Mouse (Mus musculus): ENCODE measurements at regions not wholly inside any gene's neighbourhood (a gene's known extent, or its start where the extent isn't known, plus 50 kb on each side); places are given as distances from the start of the nearest gene placed in this dataset.

GRCm38 (mm10) chr13:16670736-16671135 is 659.1 kb downstream of the Inhba start:
- DNase-seq = no peak

GRCm38 (mm10) chr13:16676873-16677272 is 665.2 kb downstream of the Inhba start:
- DNase-seq = no peak

- DNase-seq = no peak
These were observed 666.8 kb downstream of the Inhba start for GRCm38 (mm10) chr13:16678246-16679024.

DNA sequence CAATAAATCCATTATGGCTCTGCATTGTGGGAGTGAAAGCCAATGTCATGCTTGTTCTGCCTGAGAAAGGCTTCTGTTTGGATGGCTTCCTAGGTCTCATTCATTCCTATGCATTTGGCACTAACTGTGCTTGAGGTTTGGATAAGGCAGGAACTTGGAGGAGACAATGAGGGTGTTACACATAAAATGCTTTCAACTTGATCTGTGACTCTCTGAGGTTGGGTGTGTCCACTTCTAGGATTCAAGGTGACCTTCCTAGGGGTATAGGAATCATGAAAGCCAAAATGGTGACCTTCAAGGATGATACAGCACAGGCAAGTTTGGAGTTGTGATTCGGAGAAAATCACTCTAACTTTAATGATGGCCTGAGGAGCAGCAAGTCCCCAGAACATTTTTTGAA is 682.5 kb downstream of the Inhba start:
- DNase-seq = no peak

- DNase-seq = no peak
These were observed 689.3 kb downstream of the Inhba start for GRCm38 (mm10) chr13:16700934-16701333.

- DNase-seq = no peak
These were observed 690.5 kb downstream of the Inhba start for GRCm38 (mm10) chr13:16702138-16702537.

GRCm38 (mm10) chr13:16705217-16706104 is 693.8 kb downstream of the Inhba start:
- no peak for DNase-seq

GRCm38 (mm10) chr13:16706105-16706442 is 694.4 kb downstream of the Inhba start:
- DNase-seq = no peak

- no peak for DNase-seq
These were observed 703.8 kb downstream of the Inhba start for GRCm38 (mm10) chr13:16715296-16715960.

DNA sequence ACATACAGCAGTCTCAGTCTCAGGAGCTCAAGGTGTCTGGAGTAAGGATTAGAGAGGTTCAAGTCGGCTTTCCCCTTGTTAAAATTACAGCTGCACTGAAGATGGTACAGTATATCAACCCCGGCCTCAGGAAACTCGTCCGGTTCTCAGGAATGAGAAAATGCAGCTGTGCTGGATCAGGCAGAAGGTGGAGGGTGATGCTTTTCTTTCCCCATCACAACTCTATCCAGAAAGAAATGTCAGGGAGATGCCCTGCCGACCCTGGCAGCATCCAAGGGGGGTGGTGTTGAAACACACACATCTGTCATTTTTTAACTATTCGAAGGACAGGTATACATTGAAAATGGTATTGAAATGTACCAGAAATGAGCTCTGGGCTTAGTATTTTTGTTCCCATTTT is 704.7 kb downstream of the Inhba start:
- DNase-seq = no peak

DNA sequence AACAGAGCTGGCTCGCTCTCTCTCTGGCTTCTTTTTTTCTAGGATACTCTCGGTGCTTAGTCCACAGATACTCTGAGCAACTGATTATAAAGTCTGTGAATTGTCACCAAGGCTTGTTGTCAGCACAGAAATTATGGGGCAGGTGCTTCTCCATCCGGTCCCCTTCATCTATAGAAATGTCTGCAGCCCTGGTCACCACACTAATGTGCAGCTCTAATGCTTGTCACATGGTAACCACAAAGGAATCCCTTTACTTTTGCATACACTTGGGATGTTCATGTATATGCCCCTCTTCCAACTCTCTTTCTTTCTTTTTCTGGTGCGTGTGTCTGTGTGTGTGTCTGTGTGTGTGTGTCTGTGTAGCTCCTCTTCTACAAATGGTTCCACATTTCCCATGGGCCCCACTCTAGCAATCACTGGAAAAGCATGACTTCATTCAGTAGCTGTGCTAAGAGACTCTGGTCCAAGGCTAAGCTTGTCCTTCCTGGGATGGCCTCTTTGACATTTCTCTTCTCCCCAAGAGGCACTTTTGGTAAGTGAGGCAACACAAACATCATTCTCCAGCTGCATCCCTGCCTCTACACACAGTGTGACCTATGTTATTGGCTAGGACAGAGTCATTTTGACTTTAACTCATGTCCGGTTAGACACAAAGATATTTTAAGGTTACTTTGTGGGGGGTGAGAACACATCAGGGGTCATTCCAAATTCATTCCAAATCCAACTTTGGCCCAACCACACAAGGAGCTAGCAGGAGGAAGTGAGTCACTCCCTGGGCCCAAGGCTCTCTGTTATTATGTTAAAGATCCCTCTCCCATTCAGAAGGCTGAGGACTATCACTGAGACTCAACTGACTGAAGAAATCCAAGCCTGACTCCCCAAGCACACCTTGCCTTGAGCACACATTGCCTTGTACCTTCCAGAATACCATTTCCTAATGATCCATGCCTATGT is 705.4 kb downstream of the Inhba start:
- no peak for DNase-seq

DNA sequence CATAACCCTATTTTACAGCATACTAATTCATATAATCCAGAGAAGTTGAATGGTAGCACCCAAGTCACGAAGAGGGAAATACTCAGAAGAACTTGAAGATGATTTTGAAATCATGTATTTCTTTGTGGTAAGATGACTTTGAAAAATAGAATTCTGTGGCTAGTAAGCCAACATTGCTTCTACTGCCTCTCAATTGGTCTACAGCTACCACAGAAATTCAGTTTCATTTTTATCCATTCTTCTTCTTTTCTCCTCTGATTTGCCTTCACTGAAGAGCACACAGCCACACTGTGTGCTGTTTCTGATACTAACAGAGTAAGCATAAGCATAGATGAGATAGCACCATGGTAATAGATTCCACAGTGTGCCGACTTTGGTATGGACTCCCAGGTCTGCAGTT is 708.4 kb downstream of the Inhba start:
- DNase-seq = no peak

DNA sequence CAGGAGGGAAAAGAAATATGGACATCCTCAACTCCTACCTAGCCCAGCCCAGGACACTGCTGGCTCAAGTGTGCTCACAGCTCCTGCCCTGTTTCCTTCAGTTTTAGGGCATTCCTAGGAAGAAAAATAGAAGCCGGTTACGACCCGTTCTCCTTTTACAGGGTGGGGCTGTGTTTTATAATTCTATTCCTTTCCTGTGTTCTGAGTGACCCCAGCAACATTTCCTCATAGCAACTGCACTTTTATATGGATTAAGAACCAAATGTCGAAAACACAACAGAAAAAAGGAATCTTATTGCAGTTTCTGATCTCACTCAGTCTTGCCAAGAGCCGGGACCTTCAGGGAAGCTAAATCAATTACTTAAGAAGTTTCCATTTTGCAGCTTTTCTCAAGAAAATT is 713.7 kb downstream of the Inhba start:
- DNase-seq = no peak

DNA sequence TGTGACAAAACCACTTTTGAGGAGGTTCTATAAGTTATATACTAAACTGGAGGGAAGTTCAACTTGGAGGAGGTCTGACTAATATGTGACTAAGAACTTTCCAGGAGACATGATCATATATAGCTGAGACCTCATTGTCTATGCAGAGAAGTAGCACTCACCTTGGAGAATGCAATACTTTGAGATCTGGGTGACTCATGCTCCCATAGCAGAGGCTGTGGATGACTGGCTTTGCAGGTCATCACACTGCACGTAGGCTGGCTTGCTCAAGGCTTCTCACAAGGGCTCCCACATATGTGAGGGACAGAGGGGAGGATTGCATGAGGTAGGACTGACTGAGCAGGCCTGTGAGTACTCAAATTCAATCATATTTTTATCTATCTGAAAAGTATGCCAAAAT is 726.7 kb downstream of the Inhba start:
- no peak for DNase-seq

DNA sequence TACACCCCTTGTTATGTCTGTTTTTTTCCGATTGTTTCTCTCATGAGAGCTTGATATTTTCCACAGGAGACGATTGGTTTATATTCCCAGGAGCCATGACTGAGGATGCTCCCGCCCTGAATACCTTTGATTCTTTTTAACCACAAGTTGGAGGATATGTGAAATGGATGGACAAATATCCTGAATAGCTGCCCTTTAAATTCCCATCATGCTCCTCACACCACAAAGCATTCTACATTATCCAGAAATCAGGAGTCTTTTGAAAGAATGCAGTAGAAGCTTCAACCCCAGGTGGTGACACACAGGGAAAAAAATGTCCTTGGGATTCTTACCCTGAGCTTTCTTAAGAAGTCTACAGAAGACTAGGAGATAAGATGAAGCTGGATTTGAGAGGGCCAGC is 727.9 kb downstream of the Inhba start:
- no peak for DNase-seq

- DNase-seq = no peak
These were observed 732.6 kb downstream of the Inhba start for GRCm38 (mm10) chr13:16744237-16744636.

DNA sequence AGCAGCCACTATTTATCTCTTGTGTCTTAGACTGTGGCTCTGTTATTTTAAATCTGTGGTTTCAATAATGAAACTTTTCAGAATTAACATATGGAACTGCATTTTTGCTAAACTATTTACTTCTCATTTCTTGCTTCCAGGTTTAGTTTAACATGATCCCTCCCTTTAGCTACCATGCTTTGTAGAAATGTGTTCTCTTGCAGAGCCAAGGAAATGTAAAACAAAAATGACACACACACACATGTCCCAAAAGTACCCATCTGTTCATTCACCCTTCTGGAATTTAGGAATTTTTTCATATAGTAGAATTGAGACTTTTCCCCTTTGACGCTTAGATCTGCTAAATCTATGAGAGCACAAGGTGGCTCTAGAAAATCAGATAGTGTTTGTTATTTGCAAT is 734.0 kb downstream of the Inhba start:
- no peak for DNase-seq

DNA sequence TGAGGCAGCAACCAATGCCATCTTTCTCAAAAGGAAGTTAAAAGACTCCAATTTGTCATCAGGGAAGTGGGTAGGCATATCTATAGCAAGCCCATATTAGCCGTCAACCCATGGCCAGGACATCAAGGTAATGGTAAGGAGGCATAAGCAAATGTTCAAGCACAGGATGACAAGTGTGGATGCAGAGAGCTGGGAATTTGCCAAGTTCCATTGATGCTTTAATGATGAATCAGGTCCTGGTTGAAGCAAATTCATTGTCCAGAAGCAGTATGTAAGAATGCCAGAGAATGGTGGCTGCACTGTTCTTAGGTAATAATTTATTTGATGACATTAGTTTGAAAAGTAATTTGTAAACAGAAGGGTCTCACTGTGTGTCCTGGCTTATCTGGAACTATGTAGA is 734.8 kb downstream of the Inhba start:
- no peak for DNase-seq

DNA sequence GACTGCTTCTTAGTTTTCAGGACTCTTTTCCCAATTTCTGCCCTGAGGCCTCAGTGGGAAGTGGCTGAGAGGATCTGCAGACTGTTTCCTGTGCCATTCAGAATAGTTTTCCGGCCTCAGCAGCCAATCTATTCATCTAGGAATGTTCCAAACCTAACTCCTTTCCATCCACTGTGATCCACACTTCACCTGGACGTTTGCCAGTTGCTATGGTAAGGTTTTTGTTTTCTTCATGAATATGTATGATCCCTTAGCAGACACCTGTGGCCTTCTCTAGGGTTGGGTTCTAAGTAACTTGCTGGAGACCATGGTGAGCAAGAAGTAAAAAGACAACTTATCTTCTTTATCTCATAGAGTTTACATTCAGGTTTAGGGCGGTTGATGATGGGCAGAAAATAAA is 744.6 kb downstream of the Inhba start:
- no peak for DNase-seq

DNA sequence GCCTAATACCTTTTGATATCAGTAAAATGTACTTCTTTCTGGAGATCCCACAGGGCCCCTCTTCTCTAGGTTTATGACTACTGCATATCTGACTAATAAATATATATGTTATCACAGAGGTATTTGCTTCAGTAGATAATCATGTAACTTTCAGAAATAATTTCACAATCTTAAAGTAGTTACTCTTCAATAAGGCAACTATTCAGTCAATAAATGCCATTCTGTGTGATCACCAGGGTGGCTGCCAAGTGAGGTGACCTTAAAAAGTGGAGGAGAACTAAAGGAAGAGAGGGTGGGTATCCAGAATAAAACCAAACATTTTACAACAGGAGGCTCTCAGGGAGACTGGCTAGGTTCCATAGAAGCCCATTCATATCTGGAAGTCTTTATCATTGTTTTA is 748.4 kb downstream of the Inhba start:
- DNase-seq = no peak

DNA sequence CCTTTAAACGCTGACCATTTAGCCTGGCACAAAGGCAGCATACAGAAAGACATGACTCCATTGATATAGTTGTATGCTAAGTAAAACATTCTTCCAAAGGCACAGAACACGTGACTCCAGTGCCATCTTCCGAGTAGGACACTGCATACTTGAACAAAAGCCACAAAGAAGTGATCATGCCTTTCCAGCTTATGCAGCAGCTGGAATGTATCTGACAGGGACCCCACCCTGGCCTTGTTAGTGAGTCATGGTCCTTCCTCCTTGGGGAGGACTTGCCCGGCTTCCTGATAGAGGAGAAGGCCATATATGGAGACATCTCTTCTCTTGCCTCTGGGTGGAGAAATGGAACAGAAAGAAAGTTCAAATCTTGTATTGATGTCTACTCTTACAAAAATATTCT is 749.8 kb downstream of the Inhba start:
- DNase-seq = no peak

GRCm38 (mm10) chr13:16762326-16762725 is 750.7 kb downstream of the Inhba start:
- DNase-seq = no peak

Measured in cerebellum, adult 9-11 months (tissue).